Mouse (Mus musculus) thymus, postnatal 10 days (tissue): ENCODE results near the gene Nr0b2.

Source experiments
- DNase-seq, 2 experiments: peaks; one replicate each; pipeline ENCODE4 v3.0.0; 2021; ENCODE audit warnings: low spot score in 2 of 2

Nr0b2 gene

DNA sequence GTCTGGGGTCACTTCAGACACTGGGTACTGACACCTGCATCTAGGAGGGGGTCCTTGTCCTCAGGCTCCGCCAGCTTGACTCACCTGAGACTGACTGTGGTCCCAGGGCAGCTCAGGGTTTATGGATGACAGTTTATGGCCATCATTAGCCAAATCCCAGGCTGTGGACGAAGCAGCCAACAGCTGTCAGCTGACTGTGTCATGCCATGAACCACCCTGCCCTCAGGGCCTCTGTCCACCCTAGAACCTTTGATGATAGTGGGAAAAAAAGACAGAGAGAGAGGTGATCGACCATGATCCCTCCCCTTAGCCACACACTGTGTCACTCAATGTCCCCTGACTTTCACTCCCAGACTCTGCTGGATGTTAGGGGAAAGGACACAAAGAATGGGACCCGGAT, 8.4 kb downstream of the Nr0b2 start:
- no peak for DNase-seq

DNA sequence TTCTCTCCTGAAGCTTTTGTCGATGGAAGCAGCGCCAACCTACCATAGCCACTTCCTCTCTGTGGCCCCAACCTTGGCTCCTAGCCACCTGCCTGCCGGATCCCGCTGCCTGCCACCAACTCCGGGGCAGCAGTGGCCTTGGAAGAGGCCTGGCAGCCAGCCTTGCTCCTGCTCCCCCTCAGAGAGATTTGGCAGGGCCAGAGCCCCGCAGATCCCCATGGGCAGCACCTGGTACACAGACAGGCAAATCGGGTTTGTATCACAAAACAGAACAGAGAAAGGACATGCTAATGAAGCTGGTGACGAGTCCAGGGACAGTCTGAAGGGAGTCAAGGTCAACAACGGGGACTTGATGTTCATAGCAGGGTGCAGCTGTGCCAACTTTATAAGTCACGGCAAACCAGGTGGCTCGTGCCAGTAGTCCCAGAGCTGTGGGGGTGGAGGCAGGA, 10.0 kb downstream of the Nr0b2 start:
- DNase-seq, result no peak

DNA sequence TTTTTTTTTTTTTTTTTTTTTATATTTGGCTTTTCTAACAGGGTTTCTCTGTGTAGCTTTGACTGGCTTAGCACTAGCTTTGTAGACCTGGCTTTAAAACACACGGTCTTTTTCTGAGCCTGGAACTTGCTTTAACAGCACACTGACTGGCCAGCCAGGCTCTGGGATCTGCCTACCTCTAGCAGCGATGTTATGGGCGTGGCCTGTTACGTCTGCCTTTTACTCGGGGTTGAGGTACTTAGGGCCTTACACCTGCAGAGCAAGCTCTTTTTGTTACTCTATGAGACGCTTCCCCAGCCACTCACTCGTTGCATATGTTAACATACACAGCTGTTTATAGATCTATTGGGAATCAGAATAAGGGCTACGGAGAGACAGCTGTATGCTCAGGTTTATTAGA, 14.1 kb downstream of the Nr0b2 start:
- no peak for DNase-seq

DNA sequence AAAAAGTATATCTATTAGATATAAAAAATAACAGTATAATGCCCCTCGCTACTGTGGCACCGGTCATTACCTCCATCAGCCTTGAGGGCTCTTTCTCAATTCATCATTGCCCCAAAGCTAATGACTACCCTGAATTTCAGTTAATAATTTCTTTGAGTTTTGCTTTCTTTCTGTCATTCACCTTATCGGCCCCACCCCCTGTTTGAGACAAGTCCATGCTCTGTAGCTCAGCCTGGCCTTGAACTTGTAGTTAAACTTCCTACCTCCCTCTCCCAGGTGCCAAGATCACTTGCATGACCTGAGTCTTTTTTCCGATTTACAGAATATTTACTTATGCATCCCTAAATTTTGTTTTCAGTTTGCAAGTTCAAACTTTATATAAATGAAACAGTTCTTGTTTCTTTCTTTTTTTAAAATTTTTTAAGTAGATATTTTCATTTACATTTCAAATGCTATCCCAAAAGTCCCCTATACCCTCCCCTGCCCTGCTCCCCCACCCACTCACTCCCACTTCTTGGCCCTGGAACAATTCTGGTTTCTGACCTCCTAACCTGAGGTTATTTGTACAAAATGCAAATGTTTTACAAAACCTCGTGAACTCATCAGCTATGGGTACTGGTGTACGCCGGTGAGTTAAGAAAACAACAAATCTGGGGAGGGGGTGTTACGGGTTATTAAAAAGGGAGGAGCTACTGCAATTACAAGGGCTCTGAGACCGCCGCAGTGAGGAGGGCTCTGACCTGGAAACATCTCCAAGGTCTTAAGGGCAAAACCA, 16.3 kb downstream of the Nr0b2 start:
- no peak for DNase-seq

DNA sequence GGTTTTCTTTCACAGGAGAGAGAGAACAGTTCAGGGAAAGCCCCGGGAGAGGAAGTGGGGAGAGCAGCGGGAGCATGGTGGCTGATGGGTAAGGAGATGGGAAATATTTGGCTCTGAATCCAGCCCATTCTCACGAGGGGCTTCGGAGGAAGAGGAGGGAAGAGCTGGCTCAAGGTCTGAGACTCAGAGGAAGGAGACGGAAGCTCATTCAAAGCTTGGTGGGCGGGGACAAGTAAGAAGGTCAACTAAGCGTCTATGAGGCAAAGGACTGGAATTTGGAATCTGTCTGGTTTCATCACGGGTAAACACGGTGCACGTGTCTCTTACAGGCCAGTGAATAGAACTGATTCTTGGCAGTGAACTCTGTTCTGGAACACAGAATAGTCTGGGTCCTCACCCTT, 16.9 kb downstream of the Nr0b2 start:
- no peak for DNase-seq

DNA sequence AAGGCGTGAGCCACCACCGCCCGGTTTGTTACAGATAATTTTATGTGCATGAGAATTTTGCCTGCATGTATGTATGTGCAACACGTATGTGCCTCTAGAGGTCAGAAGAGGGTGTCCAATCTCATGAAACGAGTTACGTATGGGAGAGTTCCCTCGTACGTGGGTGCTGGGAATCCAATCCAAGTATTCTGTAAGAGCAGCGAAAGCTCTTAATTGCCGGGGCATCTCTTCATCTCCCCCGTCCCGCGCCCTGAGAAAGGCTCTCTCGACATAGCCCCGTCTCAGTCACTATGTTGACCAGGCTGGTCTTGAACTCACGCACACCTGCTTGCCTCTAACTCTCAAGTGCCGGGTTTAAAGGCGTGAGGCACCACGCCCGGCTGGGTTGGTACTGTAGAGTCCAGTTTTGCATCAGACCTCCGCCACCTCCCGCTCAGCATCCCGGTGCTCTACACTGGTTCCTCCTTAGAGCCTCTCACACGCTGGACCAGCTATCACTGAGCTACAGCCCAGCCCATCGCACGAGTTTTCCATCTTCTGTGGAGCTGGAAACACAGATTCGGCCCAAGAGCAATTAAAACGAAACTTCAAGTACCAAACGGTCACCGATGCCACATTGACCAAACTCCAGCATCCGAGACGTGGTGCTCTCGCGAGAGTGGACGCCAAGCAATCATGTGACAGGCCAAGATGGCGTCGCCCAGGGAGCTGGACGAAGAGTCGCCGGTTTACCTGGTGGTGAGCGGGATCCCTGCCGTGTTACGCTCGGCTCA, 21.1 kb downstream of the Nr0b2 start, which contains the start of gene Gpatch3:
Gene Gpatch3, plus strand, starts transcription at position 676 of the 773 bp plus-strand sequence.
- peak; percentile 71 to 79 for DNase-seq

DNA sequence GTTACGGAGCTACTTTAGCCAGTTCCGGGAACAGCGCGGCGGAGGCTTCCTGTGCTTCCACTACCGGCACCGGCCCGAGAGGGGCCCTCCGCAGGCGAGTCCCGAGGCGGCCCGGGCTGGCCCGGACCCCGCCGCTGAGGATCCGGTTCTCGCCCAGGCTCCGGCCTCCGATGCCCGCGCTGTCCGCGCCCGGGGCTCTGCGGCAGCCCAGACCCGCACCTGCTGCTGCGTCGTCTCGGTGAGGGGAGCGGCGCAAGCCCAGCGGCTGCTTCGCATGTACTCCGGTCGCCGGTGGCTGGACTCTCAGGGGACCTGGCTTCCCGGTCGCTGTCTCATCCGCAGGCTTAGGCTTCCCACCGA, 21.6 kb downstream of the Nr0b2 start:
- DNase-seq, result no peak

DNA sequence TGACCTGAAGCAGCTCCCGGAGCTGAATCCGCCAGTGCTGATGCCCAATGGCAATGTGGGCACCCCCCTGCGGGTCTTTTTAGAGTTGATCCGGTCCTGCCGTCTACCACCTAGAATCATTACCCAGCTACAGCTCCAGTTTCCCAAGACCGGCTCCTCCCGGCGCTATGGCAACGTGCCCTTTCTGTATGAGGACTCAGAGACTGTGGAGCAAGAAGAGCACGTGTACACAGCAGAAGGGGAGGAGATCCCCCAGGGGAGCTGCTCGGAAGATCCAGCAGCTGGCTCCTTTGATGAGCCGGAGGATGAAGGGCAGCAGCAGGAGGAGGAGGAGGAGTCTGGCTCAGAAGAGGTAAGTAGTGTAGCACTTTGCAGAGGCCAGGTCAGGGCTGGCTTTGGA, 24.8 kb downstream of the Nr0b2 start:
- no peak for DNase-seq

DNA sequence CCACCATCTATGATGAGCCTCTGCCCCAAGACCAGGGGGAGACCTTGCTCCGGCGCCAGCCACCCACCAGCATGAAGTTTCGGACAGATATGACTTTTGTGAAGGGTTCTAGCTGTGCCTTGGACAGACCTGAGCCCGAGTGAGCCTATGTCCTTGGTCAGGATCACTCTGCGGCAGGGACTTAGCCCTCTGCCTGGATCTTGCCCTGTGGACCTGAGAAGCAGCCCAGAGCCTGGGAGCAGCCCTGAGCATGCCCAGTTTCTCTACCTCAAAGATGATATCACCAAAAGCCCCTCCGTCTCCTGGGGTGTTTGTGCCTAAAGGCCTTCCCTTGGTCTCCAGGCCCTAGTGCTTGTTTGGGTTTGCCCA, 30.5 kb downstream of the Nr0b2 start:
- no peak for DNase-seq

DNA sequence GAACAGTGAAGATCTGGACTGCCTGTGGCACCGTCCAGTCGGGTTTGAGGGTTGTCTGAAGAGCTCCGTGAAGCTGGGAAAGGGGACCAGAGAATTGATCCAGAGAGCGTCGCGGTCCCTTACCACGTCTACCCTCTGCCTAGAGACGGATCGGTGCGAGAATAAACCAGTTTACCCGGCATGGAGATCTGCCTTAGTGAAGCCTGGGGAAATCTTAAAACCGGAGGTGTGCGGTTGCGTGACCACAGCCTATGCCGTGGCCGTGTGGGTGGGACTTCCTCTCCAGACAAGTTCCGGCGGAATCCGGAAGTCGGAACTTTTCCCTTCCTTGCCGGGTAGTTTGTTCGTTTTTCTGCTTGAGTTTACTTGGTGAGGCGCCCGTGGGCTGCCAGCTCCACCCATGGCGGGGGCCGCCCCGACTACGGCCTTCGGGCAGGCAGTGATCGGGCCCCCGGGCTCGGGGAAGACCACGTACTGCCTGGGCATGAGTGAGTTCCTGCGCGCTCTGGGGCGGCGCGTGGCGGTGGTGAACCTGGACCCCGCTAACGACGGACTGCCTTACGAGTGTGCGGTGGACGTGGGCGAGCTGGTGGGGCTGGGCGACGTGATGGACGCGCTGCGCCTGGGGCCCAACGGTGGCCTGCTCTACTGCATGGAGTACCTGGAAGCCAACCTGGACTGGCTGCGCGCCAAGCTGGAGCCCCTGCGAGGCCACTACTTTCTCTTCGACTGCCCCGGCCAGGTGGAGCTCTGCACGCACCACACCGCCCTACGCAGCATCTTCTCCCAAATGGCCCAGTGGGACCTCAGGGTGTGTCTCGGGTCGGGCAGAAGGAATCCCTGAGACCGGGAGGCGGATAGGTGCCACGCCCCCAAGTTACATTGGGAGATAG, 31.1 kb downstream of the Nr0b2 start, which contains the start of gene Gpn2:
Gene Gpn2, plus strand, starts transcription at position 304 of the 893 bp plus-strand sequence.
- peak; percentile 72 to 83 for DNase-seq

DNA sequence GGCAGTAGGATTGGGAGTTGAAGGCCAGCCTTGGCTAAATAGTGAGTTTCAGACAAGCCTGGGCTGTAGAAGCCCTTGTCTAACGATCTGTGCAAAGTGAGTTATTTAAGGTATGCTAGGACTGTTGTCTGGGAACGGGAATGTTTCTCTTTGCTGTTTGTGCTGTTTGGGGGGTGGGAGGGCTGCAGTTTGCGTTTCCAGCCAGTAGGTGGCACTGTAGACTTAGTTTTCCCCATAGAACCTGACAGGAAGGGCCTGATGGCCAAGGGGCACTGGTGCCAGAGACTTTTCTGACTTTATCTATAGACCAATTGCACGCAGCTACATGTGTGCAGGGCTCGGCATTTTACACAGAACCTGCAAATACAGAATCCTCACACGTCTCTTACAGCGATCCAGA, 39.4 kb downstream of the Nr0b2 start:
- DNase-seq, result peak in 1 of 2 experiments; percentile 60

DNA sequence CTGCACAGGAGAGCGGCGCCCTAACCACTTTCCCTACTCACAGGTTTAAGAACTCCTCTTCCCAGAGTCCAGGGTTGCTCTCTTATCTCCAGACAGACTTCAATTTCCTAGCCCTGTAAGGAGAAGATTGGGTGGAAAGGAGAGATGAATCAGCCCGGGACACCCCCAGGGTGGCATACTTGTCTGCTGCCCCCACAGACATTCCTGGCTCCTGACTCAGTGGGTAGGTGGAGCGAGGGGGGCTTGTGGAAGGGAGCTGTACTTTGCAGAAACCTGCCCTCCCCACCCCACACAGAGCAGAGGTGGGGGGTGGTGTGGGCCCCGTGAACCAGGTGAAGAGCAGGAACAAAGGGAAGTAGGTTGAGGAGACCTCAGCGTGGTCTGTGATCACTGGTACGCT, 42.4 kb downstream of the Nr0b2 start:
- DNase-seq, result no peak

DNA sequence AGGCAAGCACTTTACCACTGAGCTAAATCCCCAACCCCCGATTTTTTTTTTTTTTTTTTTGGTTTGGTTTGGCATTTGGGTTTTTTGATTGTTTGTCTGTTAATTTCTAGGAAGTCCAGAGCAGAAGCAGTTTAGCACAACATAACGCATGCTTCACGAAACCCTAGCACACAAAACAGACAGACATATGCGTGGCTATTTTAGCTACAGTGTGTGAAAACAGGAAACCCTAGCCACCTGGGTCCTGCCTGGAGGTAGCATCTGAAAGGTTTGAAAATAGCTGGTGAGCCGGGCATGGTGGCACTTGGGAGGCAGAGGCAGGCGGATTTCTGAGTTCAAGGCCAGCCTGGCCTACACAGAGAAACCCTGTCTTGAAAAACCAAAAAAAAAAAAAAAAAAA, 42.9 kb downstream of the Nr0b2 start:
- DNase-seq, result no peak

DNA sequence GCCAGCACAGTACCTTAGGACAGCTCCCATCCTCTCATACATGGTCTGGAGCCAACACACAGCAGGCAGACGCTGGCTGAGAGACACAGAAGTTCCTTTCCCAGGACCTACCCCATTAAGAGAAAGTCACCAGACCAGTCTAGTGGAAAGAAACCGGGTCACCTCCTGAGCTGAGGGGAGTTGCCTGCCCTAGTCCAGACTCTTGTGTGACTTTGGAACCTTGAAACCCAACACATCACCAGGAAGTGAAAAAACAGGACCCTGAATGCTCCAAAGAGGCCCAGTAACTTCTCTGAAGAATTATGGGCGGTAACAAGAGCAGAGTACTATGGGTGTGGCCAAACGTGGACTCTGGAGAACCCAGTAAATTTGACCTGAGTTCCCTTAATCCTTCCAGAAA, 45.4 kb downstream of the Nr0b2 start:
- no peak for DNase-seq

DNA sequence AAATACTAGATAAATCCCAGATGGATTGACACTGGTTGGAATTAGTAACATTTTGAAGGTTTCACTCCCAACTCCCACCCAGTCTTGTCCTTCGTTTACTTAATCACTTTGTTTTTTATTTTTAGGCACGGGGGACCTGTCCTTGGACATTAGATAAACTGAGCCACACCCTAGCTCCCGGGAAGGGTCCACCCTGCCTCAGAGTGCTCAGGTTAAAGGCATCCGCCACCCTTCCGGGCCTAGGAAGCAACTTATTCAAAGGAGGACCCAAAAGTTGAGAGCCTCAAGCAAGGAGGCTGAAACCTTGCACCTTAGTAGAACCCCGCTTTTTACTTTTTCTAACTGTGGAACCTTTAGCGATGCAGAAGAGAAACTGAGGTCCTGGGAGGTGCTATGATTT, 45.9 kb downstream of the Nr0b2 start:
- no peak for DNase-seq

DNA sequence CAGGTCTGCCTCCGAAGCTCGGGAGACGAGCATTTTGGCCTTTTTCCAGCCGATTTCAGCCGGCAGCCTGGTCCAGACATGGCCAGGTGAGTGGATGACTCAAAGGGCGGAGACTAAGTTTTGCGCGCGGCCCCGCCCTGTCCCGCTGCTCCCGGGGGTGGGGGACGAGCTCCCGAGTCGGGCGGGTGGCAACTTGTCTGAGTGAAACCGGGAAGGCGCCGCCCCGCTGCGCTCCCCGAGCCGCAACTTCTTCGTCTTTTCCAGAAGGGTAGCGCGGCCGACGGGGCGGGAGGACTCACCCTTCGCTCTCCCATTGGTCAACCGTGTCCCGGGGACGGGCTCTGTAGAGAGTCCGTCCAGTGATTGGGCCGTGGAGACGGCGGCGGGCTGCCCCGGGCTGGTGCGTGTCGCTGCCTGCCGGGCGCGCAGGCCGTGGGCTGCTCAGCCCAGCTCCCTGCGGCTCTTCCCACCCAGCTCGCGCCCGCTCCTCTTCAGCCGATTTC, 46.4 kb downstream of the Nr0b2 start:
- peak; percentile 33 to 39 for DNase-seq

DNA sequence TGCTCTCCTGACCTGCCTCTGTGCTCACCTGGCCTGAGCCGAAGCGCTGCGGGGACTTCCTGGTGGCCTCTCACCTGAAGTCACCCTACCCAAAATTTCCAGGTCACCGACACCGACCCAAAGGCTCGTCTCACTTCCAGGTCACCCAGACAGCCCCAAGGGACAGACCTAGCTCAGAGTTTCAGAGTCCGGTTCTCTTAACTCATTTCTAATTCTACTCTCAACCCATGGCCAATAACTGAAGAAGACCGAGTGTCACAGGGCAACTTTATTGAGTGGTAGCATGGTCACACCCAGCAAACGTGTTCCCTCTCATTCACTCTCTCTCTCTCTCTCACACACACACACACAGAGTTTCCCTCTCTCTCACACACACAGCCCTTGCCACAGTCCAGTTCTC, 47.1 kb downstream of the Nr0b2 start:
- no peak for DNase-seq

DNA sequence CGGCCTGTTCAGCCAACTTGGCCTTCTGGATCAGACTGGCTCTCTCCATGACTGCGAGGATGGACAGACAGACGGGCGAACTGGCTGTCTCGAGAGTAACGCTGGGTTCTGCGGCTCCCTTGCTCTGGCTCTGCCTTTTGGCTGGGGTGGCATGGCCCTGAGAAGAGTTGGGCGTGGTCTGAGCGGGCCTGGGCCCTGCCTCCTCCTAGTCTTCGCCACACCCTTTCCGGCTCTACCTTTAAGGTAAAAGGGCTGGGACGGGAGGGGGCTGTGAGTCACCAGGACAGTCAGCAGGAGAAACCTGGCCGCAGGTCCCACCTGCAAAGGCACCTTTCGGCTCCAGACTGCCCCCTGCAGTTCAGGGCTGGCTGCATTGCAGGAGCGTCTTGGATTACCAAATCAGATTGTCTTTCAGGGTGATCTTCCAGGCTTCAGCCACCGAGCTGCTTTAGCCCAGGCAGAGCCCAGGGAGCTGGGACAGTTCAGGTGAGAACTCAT, 48.6 kb downstream of the Nr0b2 start, which contains the start of gene Sfn:
Gene Sfn, minus strand, starts transcription at position 448 of the 498 bp plus-strand sequence.
- DNase-seq, result peak in 1 of 2 experiments; percentile 65

DNA sequence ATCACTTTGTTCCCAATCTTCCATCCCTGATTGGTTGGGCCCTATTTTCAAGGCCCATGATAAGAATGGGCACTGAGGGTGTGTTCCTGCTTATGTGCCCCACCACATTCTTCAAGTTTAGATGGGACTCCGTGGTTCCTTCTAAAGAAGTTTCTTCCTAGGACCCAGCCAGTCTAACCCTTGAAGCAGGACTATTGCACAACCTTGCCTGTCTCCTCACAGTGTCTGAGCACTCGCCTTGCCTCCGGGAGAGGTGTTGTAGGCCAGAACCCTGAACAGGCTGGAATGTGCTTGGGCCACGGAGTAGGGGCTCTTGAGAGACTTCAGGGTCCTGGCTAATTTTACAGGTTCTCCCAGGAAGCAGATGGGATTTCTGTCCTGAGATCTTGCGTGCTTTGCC, 49.9 kb downstream of the Nr0b2 start:
- DNase-seq, result no peak

DNA sequence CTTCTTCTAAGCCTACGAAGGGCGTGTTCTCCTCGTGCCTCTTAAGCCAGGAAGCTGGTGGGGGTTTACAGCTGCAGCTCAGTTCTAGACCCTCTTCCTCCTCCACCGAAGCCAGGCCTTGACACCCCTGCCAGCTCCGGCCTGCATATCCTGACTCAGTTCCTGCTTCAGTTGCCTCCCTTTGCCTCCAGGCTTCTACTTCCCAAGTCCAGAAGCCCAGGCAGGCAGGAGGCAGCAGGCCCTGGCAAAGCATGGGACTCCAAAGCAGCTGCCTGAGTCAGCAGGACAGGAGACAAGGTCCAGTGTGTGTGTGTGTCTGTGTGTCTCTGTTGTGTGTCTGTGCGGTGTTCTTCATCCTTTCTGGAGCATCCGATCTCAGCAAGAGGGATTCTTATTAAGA, 51.0 kb downstream of the Nr0b2 start:
- DNase-seq, result no peak

DNA sequence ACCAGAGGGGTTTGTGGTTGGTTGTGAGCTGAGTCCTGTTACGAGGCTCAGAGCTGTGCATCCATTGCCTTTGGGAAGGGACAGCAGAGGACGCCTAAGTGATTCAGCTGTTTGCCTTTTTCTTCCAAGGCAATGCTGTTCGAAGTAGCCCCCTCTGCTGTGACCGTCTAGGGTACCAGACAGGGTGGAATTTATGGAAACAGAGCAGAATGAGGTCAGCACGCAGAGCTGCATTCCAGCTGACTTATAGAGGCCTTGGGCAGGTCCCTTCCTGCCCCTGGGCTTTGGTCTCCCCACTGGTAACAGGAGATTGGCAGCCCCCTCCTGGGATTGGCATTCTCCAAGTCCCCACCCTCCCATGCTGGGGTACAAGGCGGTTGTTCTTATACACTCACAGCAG, 51.7 kb downstream of the Nr0b2 start:
- DNase-seq, result no peak

DNA sequence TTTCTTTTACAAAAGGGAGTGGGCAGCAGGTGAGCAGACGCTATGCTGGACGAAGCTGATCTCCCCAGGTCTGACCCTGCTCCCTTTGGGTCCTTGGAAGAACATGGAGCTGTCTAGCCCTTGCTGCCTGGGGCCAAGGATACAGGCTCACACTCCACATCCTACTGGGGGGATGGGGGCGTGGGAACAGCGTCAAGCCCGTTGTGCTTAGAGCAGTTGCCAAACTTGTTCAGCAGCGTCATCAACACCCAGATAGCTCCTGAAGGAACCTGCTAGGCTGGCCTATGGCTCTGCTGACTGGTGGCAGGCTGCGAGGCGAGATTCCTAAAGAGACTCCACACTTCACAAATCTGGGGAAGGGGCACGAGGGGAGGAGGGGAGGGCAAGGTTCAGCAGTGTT, 52.2 kb downstream of the Nr0b2 start:
- DNase-seq, result no peak
